Mouse (Mus musculus) layer of hippocampus, postnatal 10 days (tissue): ENCODE results near the gene Acvr1b. TPM values are rescaled to one million over a fixed set of nuclear protein-coding genes. Genes with fewer than 3 reads are reported as not detected.

Source experiments
- DNase-seq, 2 experiments: peaks; one replicate each; pipeline ENCODE4 v3.0.0; 2021; ENCODE audit warnings: low spot score in 2 of 2
- total RNA-seq, 2 experiments: library from RNA; stranded (reverse); gene quantifications; 2 replicates each; pipeline ENCODE4 v1.2.3; 2021

Gene Acvr1b
- total RNA-seq, 2 experiments from 2014 or later: 78.9 to 79.2 TPM

- no peak for DNase-seq
Observed at GRCm38 (mm10) chr15:101196079-101196795, 22.4 kb downstream of the Acvr1b start.

GRCm38 (mm10) chr15:101196961-101197360, 23.1 kb downstream of the Acvr1b start:
- no peak for DNase-seq

GRCm38 (mm10) chr15:101197497-101198179, 23.8 kb downstream of the Acvr1b start:
- DNase-seq: no peak

- peak; percentile 74 to 77 for DNase-seq
Observed at GRCm38 (mm10) chr15:101198218-101198617, 24.4 kb downstream of the Acvr1b start.

- DNase-seq: no peak
Observed at GRCm38 (mm10) chr15:101198850-101199249, 25.0 kb downstream of the Acvr1b start.

GRCm38 (mm10) chr15:101200777-101201295, 27.0 kb downstream of the Acvr1b start:
- no peak for DNase-seq

GRCm38 (mm10) chr15:101201414-101201813, 27.5 kb downstream of the Acvr1b start:
- no peak for DNase-seq

GRCm38 (mm10) chr15:101203673-101204072, 29.8 kb downstream of the Acvr1b start:
- no peak for DNase-seq

- DNase-seq: no peak
Observed at GRCm38 (mm10) chr15:101204781-101205180, 30.9 kb downstream of the Acvr1b start.

- DNase-seq: no peak
Observed at GRCm38 (mm10) chr15:101210228-101210627, 36.4 kb downstream of the Acvr1b start.

GRCm38 (mm10) chr15:101210998-101211613, 37.2 kb downstream of the Acvr1b start:
- no peak for DNase-seq

- DNase-seq: no peak
Observed at GRCm38 (mm10) chr15:101212435-101212834, 38.6 kb downstream of the Acvr1b start.

GRCm38 (mm10) chr15:101215136-101215535, 41.3 kb downstream of the Acvr1b start:
- DNase-seq: no peak

GRCm38 (mm10) chr15:101216036-101216435, 42.2 kb downstream of the Acvr1b start:
- no peak for DNase-seq

- DNase-seq: no peak
Observed at GRCm38 (mm10) chr15:101220905-101221297, 47.0 kb downstream of the Acvr1b start.

GRCm38 (mm10) chr15:101221298-101222104, 47.6 kb downstream of the Acvr1b start:
- peak; percentile 94 for DNase-seq

- no peak for DNase-seq
Observed at GRCm38 (mm10) chr15:101222897-101223482, 49.1 kb downstream of the Acvr1b start.

GRCm38 (mm10) chr15:101223596-101223995, 49.7 kb downstream of the Acvr1b start:
- no peak for DNase-seq

- peak; percentile 83 to 91 for DNase-seq
Observed at GRCm38 (mm10) chr15:101224006-101224906, 50.4 kb downstream of the Acvr1b start, which contains the start of gene Grasp. Grasp (plus strand) TSS chr15:101224188.

- DNase-seq: no peak
Observed at GRCm38 (mm10) chr15:101224977-101225376, 51.1 kb downstream of the Acvr1b start.
